Comparison of ENCODE assay signal across 11 mouse cellular contexts in the genomic region with DNA sequence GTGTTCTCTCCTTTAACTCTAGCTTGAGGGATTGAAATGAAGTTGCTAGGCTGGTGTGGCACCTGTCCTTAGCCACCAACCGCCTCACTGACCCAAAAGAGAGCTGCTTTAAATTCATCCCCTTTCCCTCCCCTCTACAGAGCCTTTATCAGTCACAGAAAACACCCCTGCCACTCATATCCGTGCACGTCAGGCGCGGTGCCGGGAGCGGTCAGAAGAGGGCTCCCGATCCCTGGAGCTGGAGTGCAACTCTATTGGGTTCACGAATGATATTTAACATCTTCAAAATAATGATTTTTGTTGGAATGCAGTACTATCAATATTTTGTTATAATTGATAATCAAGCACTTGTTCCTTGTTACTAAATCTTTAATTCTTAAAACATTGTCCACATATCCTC. TPM values are rescaled to one million over a fixed set of nuclear protein-coding genes. Genes with fewer than 3 reads are reported as not detected.
A peak's percentile ranks its signal among the peaks of the same experiment; 100 is the strongest.
DNase-seq lines count a peak whose midpoint lies in the region; ATAC-seq and TF ChIP-seq lines count a peak whose summit lies in the region.
"Had no signal": no experiment of that assay in that cellular context is flagged by ENCODE, and none has a peak within 500 bp of the region (broad histone marks: within the 10 kb centered on the region; RNA-seq: fewer than 3 reads in every experiment).

No protein-coding gene starts in this region.

- H3K4me2 ChIP-seq in forebrain, embryonic 13.5 days, result no peak overlapping the region
- no peak overlapping the region for H3K4me2 ChIP-seq in forebrain, embryonic 12.5 days
- no peak overlapping the region for H3K4me2 ChIP-seq in lung, embryonic 14.5 days
- no peak overlapping the region for H3K4me2 ChIP-seq in forebrain, embryonic 16.5 days (ENCODE audit: low read length)
- H3K4me2 ChIP-seq: liver, embryonic 15.5 days had no signal

- DNase-seq in lung, embryonic 14.5 days, result peak; percentile 30
- no peak for DNase-seq in lung, postnatal 10 days
- peak; percentile 54 for DNase-seq in right cerebral cortex, postnatal 4 days
- DNase-seq in yolk sac, embryonic 10.5 days (ENCODE audit: low spot score), result no peak
- no peak for DNase-seq in heart, adult 18-20 months

- no peak overlapping the region for H3K9ac ChIP-seq in forebrain, embryonic 13.5 days
- H3K9ac ChIP-seq in forebrain, embryonic 12.5 days, result no peak overlapping the region
- no peak overlapping the region for H3K9ac ChIP-seq in lung, embryonic 14.5 days
- H3K9ac ChIP-seq in forebrain, embryonic 16.5 days (replicated peaks; ENCODE audit: low read depth, low read length), result no peak overlapping the region
- H3K9ac ChIP-seq: liver, embryonic 15.5 days had no signal

- no peak overlapping the region for H3K4me3 ChIP-seq in forebrain, embryonic 13.5 days
- H3K4me3 ChIP-seq in forebrain, embryonic 12.5 days (replicated peaks), result no peak overlapping the region
- no peak overlapping the region for H3K4me3 ChIP-seq in lung, embryonic 14.5 days (ENCODE audit: low read depth, low read length)
- H3K4me3 ChIP-seq in forebrain, embryonic 16.5 days (replicated peaks; ENCODE audit: low read length), result no peak overlapping the region
- H3K4me3 ChIP-seq: liver, embryonic 15.5 days had no signal

- H3K27ac ChIP-seq in forebrain, embryonic 13.5 days, result no peak overlapping the region
- no peak overlapping the region for H3K27ac ChIP-seq in forebrain, embryonic 12.5 days
- no peak overlapping the region for H3K27ac ChIP-seq in lung, embryonic 14.5 days (ENCODE audit: low read depth)
- H3K27ac ChIP-seq in forebrain, embryonic 16.5 days (ENCODE audit: low read length), result no peak overlapping the region
- H3K27ac ChIP-seq: liver, embryonic 15.5 days had no signal

- peaks cover 31% of the 10 kb centered on the region for H3K36me3 ChIP-seq in forebrain, embryonic 13.5 days (ENCODE audit: poor library complexity, severe bottlenecking)
- peaks cover 23% of the 10 kb centered on the region for H3K36me3 ChIP-seq in forebrain, embryonic 12.5 days (replicated peaks)
- H3K36me3 ChIP-seq in lung, embryonic 14.5 days (ENCODE audit: insufficient read depth), result peaks cover 14% of the 10 kb centered on the region
- H3K36me3 ChIP-seq in forebrain, embryonic 16.5 days (ENCODE audit: control insufficient read depth, insufficient read depth), result peaks cover 10% of the 10 kb centered on the region

- H3K27me3 ChIP-seq in forebrain, embryonic 13.5 days, result no peaks in the 10 kb centered on the region
- H3K27me3 ChIP-seq in forebrain, embryonic 12.5 days, result no peaks in the 10 kb centered on the region
- H3K27me3 ChIP-seq in lung, embryonic 14.5 days (ENCODE audit: insufficient read depth, low read length), result no peaks in the 10 kb centered on the region
- no peaks in the 10 kb centered on the region for H3K27me3 ChIP-seq in forebrain, embryonic 16.5 days (replicated peaks; ENCODE audit: control insufficient read depth, insufficient read depth, low read length)
- H3K27me3 ChIP-seq: liver, embryonic 15.5 days had no signal

- TF ChIP-seq CTCF in lung, embryonic 14.5 days (IDR thresholded peaks at IDR 0.05; ENCODE audit: low read depth), result peak; percentile 58

- 60% methylated on average over 9 of the region's 9 CpGs for WGBS in forebrain, embryonic 13.5 days
- WGBS in forebrain, embryonic 12.5 days, result 50% methylated on average over 9 of the region's 9 CpGs
- 58% methylated on average over 9 of the region's 9 CpGs for WGBS in lung, embryonic 14.5 days
- 44% methylated on average over 9 of the region's 9 CpGs for WGBS in forebrain, embryonic 16.5 days

- H3K9me3 ChIP-seq in forebrain, embryonic 13.5 days (replicated peaks), result no peaks in the 10 kb centered on the region
- H3K9me3 ChIP-seq in forebrain, embryonic 12.5 days, result no peaks in the 10 kb centered on the region
- no peaks in the 10 kb centered on the region for H3K9me3 ChIP-seq in lung, embryonic 14.5 days (ENCODE audit: low read depth, low read length)
- no peaks in the 10 kb centered on the region for H3K9me3 ChIP-seq in forebrain, embryonic 16.5 days (ENCODE audit: control insufficient read depth, low read length)
- H3K9me3 ChIP-seq: liver, embryonic 15.5 days had no signal

- no peaks in the 10 kb centered on the region for H3K4me1 ChIP-seq in forebrain, embryonic 13.5 days
- no peaks in the 10 kb centered on the region for H3K4me1 ChIP-seq in forebrain, embryonic 12.5 days
- H3K4me1 ChIP-seq in lung, embryonic 14.5 days (ENCODE audit: insufficient read depth), result no peaks in the 10 kb centered on the region
- H3K4me1 ChIP-seq in forebrain, embryonic 16.5 days (replicated peaks; ENCODE audit: control insufficient read depth, insufficient read depth, low read length), result no peaks in the 10 kb centered on the region
- H3K4me1 ChIP-seq: liver, embryonic 15.5 days had no signal

- ATAC-seq in forebrain, embryonic 13.5 days, result peak; percentile 63; the same call in 1 of the 2 replicates
- no peak for ATAC-seq in forebrain, embryonic 12.5 days (ENCODE audit: low FRiP score)
- ATAC-seq in lung, embryonic 14.5 days (ENCODE audit: insufficient read depth), result no peak
- peak; percentile 78 for ATAC-seq in forebrain, embryonic 16.5 days

RNA-seq across cellular contexts. Expression of a gene that starts 17.3 kb away (rescaled TPM):
- 50.4 and 52.4 TPM in 2 replicates for polyA plus RNA-seq in forebrain, embryonic 13.5 days (2015; fragmentation: Nextera tagmentation; extraction: Ambion mirVana)
- polyA plus RNA-seq in forebrain, embryonic 12.5 days (2016; fragmentation: Nextera tagmentation; extraction: Ambion mirVana), result 51.8 and 58.4 TPM in 2 replicates
- polyA plus RNA-seq in lung, embryonic 14.5 days (2014; fragmentation: Nextera tagmentation; extraction: Ambion mirVana), result 32.4 and 33.5 TPM in 2 replicates
- polyA plus RNA-seq in forebrain, embryonic 16.5 days (2015; fragmentation: Nextera tagmentation; extraction: Ambion mirVana), result 54.7 and 56.8 TPM in 2 replicates
- 10 to 100 TPM; 12.3 to 13.8 TPM for total RNA-seq in heart, adult 18-20 months (2021)

RNA-seq across cellular contexts. Expression of a gene that starts 57.7 kb away (rescaled TPM):
- polyA plus RNA-seq in forebrain, embryonic 13.5 days (2015; fragmentation: Nextera tagmentation; extraction: Ambion mirVana), result 5.9 TPM in 2 replicates
- polyA plus RNA-seq in forebrain, embryonic 12.5 days (2016; fragmentation: Nextera tagmentation; extraction: Ambion mirVana), result 2.1 and 2.4 TPM in 2 replicates
- polyA plus RNA-seq in lung, embryonic 14.5 days (2014; fragmentation: Nextera tagmentation; extraction: Ambion mirVana), result 0.15 TPM in 1 of 2 replicates, not detected in the other
- 15.5 and 19.1 TPM in 2 replicates for polyA plus RNA-seq in forebrain, embryonic 16.5 days (2015; fragmentation: Nextera tagmentation; extraction: Ambion mirVana)
- 1 to 10 TPM; 3.3 to 5.3 TPM for total RNA-seq in heart, adult 18-20 months (2021)
- total RNA-seq: hematopoietic stem cell, adult 5-6 weeks; MEL had no signal

Comparison
In these comparisons a context has a peak if more than half of its experiments do, and no peak if none do; other contexts are left out.
1. ATAC-seq: peak in forebrain, embryonic 13.5 days (single experiment) and forebrain, embryonic 16.5 days (single experiment); none in forebrain, embryonic 12.5 days (single experiment) and lung, embryonic 14.5 days (single experiment).
2. DNase-seq: peak in lung, embryonic 14.5 days (single experiment) and right cerebral cortex, postnatal 4 days (single experiment); none in lung, postnatal 10 days (single experiment), yolk sac, embryonic 10.5 days (single experiment) and heart, adult 18-20 months (0 of 2).